Mouse (Mus musculus) spleen, postnatal 10 days (tissue): ENCODE measurements at regions not wholly inside any gene's neighbourhood (a gene's known extent, or its start where the extent isn't known, plus 50 kb on each side); places are given as distances from the start of the nearest gene placed in this dataset.

Experiments
- DNase-seq, 2 experiments: peaks; one replicate each; pipeline ENCODE4 v3.0.0; 2021 to 2022; ENCODE audit warnings: low spot score in 2 of 2

- DNase-seq = no peak
Observed at GRCm38 (mm10) chr1:76896152-76896864, 618.6 kb downstream of the Epha4 start.

- no peak for DNase-seq
Observed at GRCm38 (mm10) chr1:76897431-76897830, 617.5 kb downstream of the Epha4 start.

GRCm38 (mm10) chr1:76911472-76911871 lies 603.4 kb downstream of the Epha4 start:
- no peak for DNase-seq

GRCm38 (mm10) chr1:76919541-76919940 lies 595.3 kb downstream of the Epha4 start:
- DNase-seq = no peak

GRCm38 (mm10) chr1:76920634-76921033 lies 594.3 kb downstream of the Epha4 start:
- no peak for DNase-seq

- no peak for DNase-seq
Observed at GRCm38 (mm10) chr1:76927041-76927440, 587.8 kb downstream of the Epha4 start.

GRCm38 (mm10) chr1:76928035-76928434 lies 586.9 kb downstream of the Epha4 start:
- no peak for DNase-seq

GRCm38 (mm10) chr1:76933460-76933859 lies 581.4 kb downstream of the Epha4 start:
- DNase-seq = no peak

- no peak for DNase-seq
Observed at GRCm38 (mm10) chr1:76942730-76943129, 572.2 kb downstream of the Epha4 start.

- no peak for DNase-seq
Observed at GRCm38 (mm10) chr1:76944046-76944445, 570.8 kb downstream of the Epha4 start.

GRCm38 (mm10) chr1:76955031-76955430 lies 559.9 kb downstream of the Epha4 start:
- no peak for DNase-seq

GRCm38 (mm10) chr1:76957411-76957810 lies 557.5 kb downstream of the Epha4 start:
- no peak for DNase-seq

GRCm38 (mm10) chr1:76958706-76959105 lies 556.2 kb downstream of the Epha4 start:
- DNase-seq = no peak

- no peak for DNase-seq
Observed at GRCm38 (mm10) chr1:76972454-76972853, 542.4 kb downstream of the Epha4 start.

- no peak for DNase-seq
Observed at GRCm38 (mm10) chr1:76975077-76975945, 539.6 kb downstream of the Epha4 start.

GRCm38 (mm10) chr1:76980498-76981152 lies 534.3 kb downstream of the Epha4 start:
- no peak for DNase-seq

- no peak for DNase-seq
Observed at GRCm38 (mm10) chr1:76993776-76994175, 521.1 kb downstream of the Epha4 start.

- DNase-seq = no peak
Observed at GRCm38 (mm10) chr1:77008001-77008400, 506.9 kb downstream of the Epha4 start.

- no peak for DNase-seq
Observed at GRCm38 (mm10) chr1:77010608-77011214, 504.2 kb downstream of the Epha4 start.

- DNase-seq = no peak
Observed at GRCm38 (mm10) chr1:77027656-77028055, 487.2 kb downstream of the Epha4 start.

- DNase-seq = no peak
Observed at GRCm38 (mm10) chr1:77028216-77028615, 486.7 kb downstream of the Epha4 start.

GRCm38 (mm10) chr1:77029091-77029490 lies 485.8 kb downstream of the Epha4 start:
- no peak for DNase-seq
